ENCODE assay signal across 22 mouse cellular contexts in the genomic region with DNA sequence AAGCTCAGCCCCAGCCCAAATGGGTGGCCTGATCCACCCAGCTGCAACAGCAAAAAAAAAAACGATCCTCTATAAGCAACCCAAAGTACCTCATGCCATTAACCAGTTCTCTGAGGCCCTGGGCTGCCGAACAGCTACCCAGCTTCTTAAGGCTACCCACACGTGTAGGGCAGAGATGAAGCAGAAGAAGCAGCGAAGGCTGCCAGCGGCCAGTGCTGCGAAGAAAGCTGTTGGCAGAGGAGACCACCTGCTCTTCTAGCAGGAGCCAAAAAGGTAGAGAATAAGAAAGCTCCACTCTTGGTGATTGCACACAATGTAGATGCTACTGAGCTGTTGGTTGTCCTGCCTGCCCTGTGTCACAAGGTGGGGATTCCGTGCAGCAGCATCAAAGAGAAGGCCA. TPM values are rescaled to one million over a fixed set of nuclear protein-coding genes. Genes with fewer than 3 reads are reported as not detected.
DNase-seq lines count a peak whose midpoint lies in the region; ATAC-seq and TF ChIP-seq lines count a peak whose summit lies in the region.
"Had no signal": no experiment of that assay in that cellular context is flagged by ENCODE, and none has a peak within 500 bp of the region (broad histone marks: within the 10 kb centered on the region; RNA-seq: fewer than 3 reads in every experiment).

No protein-coding gene starts in this region.

- H3K9me3 ChIP-seq in forebrain, embryonic 13.5 days (replicated peaks), result no peaks in the 10 kb centered on the region
- H3K9me3 ChIP-seq in forebrain, embryonic 16.5 days (ENCODE audit: control insufficient read depth, low read length), result no peaks in the 10 kb centered on the region
- H3K9me3 ChIP-seq in midbrain, embryonic 14.5 days (ENCODE audit: control insufficient read depth, low read length), result no peaks in the 10 kb centered on the region
- H3K9me3 ChIP-seq: embryonic facial prominence, embryonic 13.5 days; heart, embryonic 10.5 days; limb, embryonic 12.5 days had no signal

- peaks cover 4% of the 10 kb centered on the region; the same call in 1 of the 2 replicates for H3K27me3 ChIP-seq in forebrain, embryonic 13.5 days
- no peaks in the 10 kb centered on the region for H3K27me3 ChIP-seq in forebrain, embryonic 16.5 days (replicated peaks; ENCODE audit: control insufficient read depth, insufficient read depth, low read length)
- no peaks in the 10 kb centered on the region for H3K27me3 ChIP-seq in midbrain, embryonic 14.5 days (ENCODE audit: control insufficient read depth, insufficient read depth, low read length)
- H3K27me3 ChIP-seq: Patski had no signal

- no peak overlapping the region for H3K9ac ChIP-seq in forebrain, embryonic 13.5 days
- no peak overlapping the region for H3K9ac ChIP-seq in forebrain, embryonic 16.5 days (replicated peaks; ENCODE audit: low read depth, low read length)
- no peak overlapping the region for H3K9ac ChIP-seq in midbrain, embryonic 14.5 days (replicated peaks; ENCODE audit: low read length)
- H3K9ac ChIP-seq: embryonic facial prominence, embryonic 13.5 days; limb, embryonic 12.5 days; liver, postnatal 0 days had no signal

- ATAC-seq in forebrain, embryonic 13.5 days, result no peak
- no peak for ATAC-seq in forebrain, embryonic 16.5 days
- ATAC-seq in midbrain, embryonic 14.5 days (ENCODE audit: low FRiP score, low TSS enrichment), result no peak
- ATAC-seq: liver, postnatal 0 days; lung, postnatal 0 days; Patski had no signal

- peak overlapping the region; percentile 48 for H3K27ac ChIP-seq in forebrain, embryonic 13.5 days
- H3K27ac ChIP-seq in forebrain, embryonic 16.5 days (ENCODE audit: low read length), result no peak overlapping the region
- no peak overlapping the region for H3K27ac ChIP-seq in left cerebral cortex, adult 2 months
- H3K27ac ChIP-seq in midbrain, embryonic 14.5 days (replicated peaks; ENCODE audit: low read depth, low read length), result no peak overlapping the region
- H3K27ac ChIP-seq: embryonic facial prominence, embryonic 13.5 days; heart, embryonic 10.5 days; limb, embryonic 12.5 days; macrophage; stomach, postnatal 0 days had no signal

- intact Hi-C loops in left cerebral cortex, postnatal 4 days (cut with DNase I), result no loop called here
- intact Hi-C loops in left cerebral cortex, adult 2 months (cut with DNase I), result loop anchor here (5.0 kb wide), 1 partner anchor 296 kb away; no protein-coding TSS in a partner anchor

- peaks cover 31% of the 10 kb centered on the region for H3K4me1 ChIP-seq in forebrain, embryonic 13.5 days
- peaks cover 17% of the 10 kb centered on the region for H3K4me1 ChIP-seq in forebrain, embryonic 16.5 days (replicated peaks; ENCODE audit: control insufficient read depth, insufficient read depth, low read length)
- peaks cover 15% of the 10 kb centered on the region for H3K4me1 ChIP-seq in midbrain, embryonic 14.5 days (ENCODE audit: control insufficient read depth, insufficient read depth, low read length)

- 34% methylated on average over 7 of the region's 7 CpGs for WGBS in forebrain, embryonic 13.5 days
- WGBS in forebrain, embryonic 16.5 days, result 37% methylated on average over 7 of the region's 7 CpGs
- WGBS in midbrain, embryonic 14.5 days, result 46% methylated on average over 7 of the region's 7 CpGs

- H3K4me3 ChIP-seq in forebrain, embryonic 13.5 days, result no peak overlapping the region
- H3K4me3 ChIP-seq in forebrain, embryonic 16.5 days (replicated peaks; ENCODE audit: low read length), result no peak overlapping the region
- no peak overlapping the region for H3K4me3 ChIP-seq in left cerebral cortex, adult 2 months
- H3K4me3 ChIP-seq in midbrain, embryonic 14.5 days (replicated peaks; ENCODE audit: low read depth, low read length), result no peak overlapping the region
- H3K4me3 ChIP-seq: erythroblast, embryonic 14.5 days; heart, embryonic 10.5 days had no signal

- no peak for TF ChIP-seq POLR2A in brain, embryonic 14.5 days (IDR thresholded peaks at IDR 0.05; ENCODE audit: borderline replicate concordance, extremely low read depth, insufficient read depth, insufficient read length, poor library complexity, severe bottlenecking)

- no peaks in the 10 kb centered on the region for H3K36me3 ChIP-seq in forebrain, embryonic 13.5 days (ENCODE audit: poor library complexity, severe bottlenecking)
- H3K36me3 ChIP-seq in forebrain, embryonic 16.5 days (ENCODE audit: control insufficient read depth, insufficient read depth), result no peaks in the 10 kb centered on the region
- no peaks in the 10 kb centered on the region for H3K36me3 ChIP-seq in midbrain, embryonic 14.5 days (ENCODE audit: control insufficient read depth, insufficient read depth, low read length)
- H3K36me3 ChIP-seq: embryonic facial prominence, embryonic 13.5 days; G1E; heart, embryonic 10.5 days; limb, embryonic 12.5 days had no signal

- TF ChIP-seq CTCF in left cerebral cortex, adult 2 months (IDR thresholded peaks at IDR 0.05), result no peak
- no peak for TF ChIP-seq CTCF in brain, embryonic 14.5 days (IDR thresholded peaks at IDR 0.05; ENCODE audit: borderline replicate concordance, extremely low read depth, insufficient read depth, insufficient read length)

- H3K4me2 ChIP-seq in forebrain, embryonic 13.5 days, result peak overlapping the region; percentile 75; the same call in 1 of the 2 replicates
- H3K4me2 ChIP-seq in forebrain, embryonic 16.5 days (ENCODE audit: low read length), result no peak overlapping the region
- 0 out of 2 replicates have a peak overlapping the region, but pooled peaks have one; percentile 73 for H3K4me2 ChIP-seq in midbrain, embryonic 14.5 days (ENCODE audit: low read length)

- DNase-seq in left cerebral cortex, postnatal 4 days, result peak; percentile 39
- no peak for DNase-seq in left cerebral cortex, adult 2 months (ENCODE audit: extremely low spot score in 1 of 2, low spot score in 2 of 2)
- DNase-seq in brain, embryonic 14.5 days (ENCODE audit: low read depth), result peak; percentile 36
- DNase-seq in midbrain, embryonic 14.5 days, result no peak
- no peak for DNase-seq in layer of hippocampus, adult 9-10 months (ENCODE audit: low spot score)
- DNase-seq: adrenal gland, adult 2 months; cerebellum, adult 18-20 months; cerebellum, postnatal 25 days; kidney, adult 2 months; kidney, postnatal 10 days; liver, postnatal 0 days had no signal

RNA-seq across cellular contexts. Expression of a gene that starts 1.8 kb away (rescaled TPM):
- polyA plus RNA-seq in forebrain, embryonic 13.5 days (2015; fragmentation: Nextera tagmentation; extraction: Ambion mirVana), result 19.6 and 19.7 TPM in 2 replicates
- polyA plus RNA-seq in forebrain, embryonic 16.5 days (2015; fragmentation: Nextera tagmentation; extraction: Ambion mirVana), result 11.0 and 14.2 TPM in 2 replicates
- 10 to 100 TPM; 16.1 to 17.7 TPM for total RNA-seq in left cerebral cortex, postnatal 4 days (2021)
- 10 to 100 TPM in 1 of 2 experiments, 1 to 10 TPM in 1; 8.2 to 11.3 TPM for total RNA-seq in left cerebral cortex, adult 2 months (2021)
- 10.7 and 13.3 TPM in 2 replicates for polyA plus RNA-seq in brain, embryonic 14.5 days (2012; rRNA removed)
- 24.4 and 28.7 TPM in 2 replicates for polyA plus RNA-seq in midbrain, embryonic 14.5 days (2014; fragmentation: Nextera tagmentation; extraction: Ambion mirVana)
- polyA plus RNA-seq: erythroblast, embryonic 14.5 days; G1E had no signal

Comparison
In these comparisons a context has a peak if more than half of its experiments do, and no peak if none do; other contexts are left out.
1. DNase-seq: peak in left cerebral cortex, postnatal 4 days (single experiment) and brain, embryonic 14.5 days (single experiment); none in left cerebral cortex, adult 2 months (0 of 2), midbrain, embryonic 14.5 days (single experiment) and layer of hippocampus, adult 9-10 months (single experiment).